Mouse (Mus musculus): ENCODE results near the gene Rnase10. TPM values are rescaled to one million over a fixed set of nuclear protein-coding genes. Genes with fewer than 3 reads are reported as not detected.

Gene Rnase10
- polyA plus RNA-seq, 1 experiment, result 0.10 TPM

GRCm38 (mm10) chr14:50987668-50988067 lies 19.9 kb upstream of the Rnase10 start:
- Histone ChIP-seq H3K27me3 (ENCODE audit: control insufficient read depth, insufficient read depth, insufficient read length) (no peaks in the 10 kb centered on the region), H3K4me2 (ENCODE audit: low read depth) (no peak overlapping the region), H3ac (ENCODE audit: control insufficient read depth, insufficient read length) (no peak overlapping the region), H3K4me3 (no peak overlapping the region), H3K36me3 (ENCODE audit: control insufficient read depth, insufficient read depth) (no peaks in the 10 kb centered on the region), H3K79me2 (ENCODE audit: control insufficient read depth, insufficient read depth) (no peaks in the 10 kb centered on the region)
- no peak for TF ChIP-seq E2F4 (IDR thresholded peaks at IDR 0.05; ENCODE audit: insufficient read depth)
- no peak for TF ChIP-seq MYOG (IDR thresholded peaks at IDR 0.05; ENCODE audit: control insufficient read depth in 1 of 3, insufficient read depth in 1 of 3, insufficient read length in 2 of 3, low read depth in 2 of 3)
- TF ChIP-seq USF1 (IDR thresholded peaks at IDR 0.05; ENCODE audit: low read depth), result no peak
- TF ChIP-seq REST (IDR thresholded peaks at IDR 0.05; ENCODE audit: insufficient read depth, insufficient read length), result no peak
- TF ChIP-seq POLR2AphosphoS2 (IDR thresholded peaks at IDR 0.05; ENCODE audit: insufficient read length, low read depth), result no peak
- TF ChIP-seq TCF3 (IDR thresholded peaks at IDR 0.05; ENCODE audit: insufficient read length, low read depth), result no peak

GRCm38 (mm10) chr14:50991037-50991436 lies 16.5 kb upstream of the Rnase10 start:
- Histone ChIP-seq H3K36me3 (ENCODE audit: control insufficient read depth, insufficient read depth) (no peaks in the 10 kb centered on the region), H3ac (ENCODE audit: control insufficient read depth, insufficient read length) (no peak overlapping the region), H3K79me2 (ENCODE audit: control insufficient read depth, insufficient read depth) (no peaks in the 10 kb centered on the region), H3K27me3 (ENCODE audit: control insufficient read depth, insufficient read depth, insufficient read length) (no peaks in the 10 kb centered on the region), H3K4me2 (ENCODE audit: low read depth) (no peak overlapping the region), H3K4me3 (no peak overlapping the region)
- TF ChIP-seq MYOD1 (IDR thresholded peaks at IDR 0.05; ENCODE audit: control insufficient read depth in 1 of 3, insufficient read length in 2 of 3, low read depth in 2 of 3) (no peak), REST (IDR thresholded peaks at IDR 0.05; ENCODE audit: insufficient read depth, insufficient read length) (no peak), MYOG (IDR thresholded peaks at IDR 0.05; ENCODE audit: control insufficient read depth in 1 of 3, insufficient read depth in 1 of 3, insufficient read length in 2 of 3, low read depth in 2 of 3) (no peak), TCF12 (IDR thresholded peaks at IDR 0.05; ENCODE audit: insufficient read depth, poor library complexity, severe bottlenecking) (no peak), E2F4 (IDR thresholded peaks at IDR 0.05; ENCODE audit: insufficient read depth) (no peak), TCF3 (IDR thresholded peaks at IDR 0.05; ENCODE audit: insufficient read length, low read depth) (no peak), POLR2A (IDR thresholded peaks at IDR 0.05; ENCODE audit: insufficient read length, low read depth) (no peak)

- Histone ChIP-seq H3K36me3 (ENCODE audit: control insufficient read depth, insufficient read depth) (no peaks in the 10 kb centered on the region), H3ac (ENCODE audit: control insufficient read depth, insufficient read length) (no peak overlapping the region), H3K79me2 (ENCODE audit: control insufficient read depth, insufficient read depth) (no peaks in the 10 kb centered on the region), H3K4me2 (ENCODE audit: low read depth) (no peak overlapping the region), H3K27me3 (ENCODE audit: control insufficient read depth, insufficient read depth, insufficient read length) (no peaks in the 10 kb centered on the region), H3K4me3 (no peak overlapping the region)
- TF ChIP-seq MYOG (IDR thresholded peaks at IDR 0.05; ENCODE audit: control insufficient read depth in 1 of 3, insufficient read depth in 1 of 3, insufficient read length in 2 of 3, low read depth in 2 of 3), result no peak
- no peak for TF ChIP-seq USF1 (IDR thresholded peaks at IDR 0.05; ENCODE audit: low read depth)
- TF ChIP-seq REST (IDR thresholded peaks at IDR 0.05; ENCODE audit: insufficient read depth, insufficient read length), result no peak
- TF ChIP-seq CEBPB (IDR thresholded peaks at IDR 0.05; ENCODE audit: insufficient read depth, poor library complexity, severe bottlenecking), result no peak
- TF ChIP-seq POLR2A (IDR thresholded peaks at IDR 0.05; ENCODE audit: insufficient read length, low read depth), result no peak
- no peak for TF ChIP-seq SRF (IDR thresholded peaks at IDR 0.05; ENCODE audit: control insufficient read depth, insufficient read length, low read depth)
- TF ChIP-seq MAX (IDR thresholded peaks at IDR 0.05; ENCODE audit: low read depth), result no peak
- TF ChIP-seq POLR2AphosphoS2 (IDR thresholded peaks at IDR 0.05; ENCODE audit: insufficient read length, low read depth), result no peak
These were observed 10.5 kb upstream of the Rnase10 start for GRCm38 (mm10) chr14:50997088-50997487.

- Histone ChIP-seq H3K36me3 (ENCODE audit: control insufficient read depth, insufficient read depth) (no peaks in the 10 kb centered on the region), H3ac (ENCODE audit: control insufficient read depth, insufficient read length) (no peak overlapping the region), H3K4me2 (ENCODE audit: low read depth) (no peak overlapping the region), H3K79me2 (ENCODE audit: control insufficient read depth, insufficient read depth) (no peaks in the 10 kb centered on the region), H3K27me3 (ENCODE audit: control insufficient read depth, insufficient read depth, insufficient read length) (no peaks in the 10 kb centered on the region), H3K4me3 (no peak overlapping the region)
- no peak for TF ChIP-seq TCF12 (IDR thresholded peaks at IDR 0.05; ENCODE audit: insufficient read depth, poor library complexity, severe bottlenecking)
- TF ChIP-seq MAX (IDR thresholded peaks at IDR 0.05; ENCODE audit: low read depth), result no peak
- TF ChIP-seq POLR2AphosphoS2 (IDR thresholded peaks at IDR 0.05; ENCODE audit: insufficient read length, low read depth), result no peak
- TF ChIP-seq USF1 (IDR thresholded peaks at IDR 0.05; ENCODE audit: low read depth), result no peak
- TF ChIP-seq SRF (IDR thresholded peaks at IDR 0.05; ENCODE audit: control insufficient read depth, insufficient read length, low read depth), result no peak
- TF ChIP-seq POLR2A (IDR thresholded peaks at IDR 0.05; ENCODE audit: insufficient read length, low read depth), result no peak
- no peak for TF ChIP-seq MYOD1 (IDR thresholded peaks at IDR 0.05; ENCODE audit: control insufficient read depth in 1 of 3, insufficient read length in 2 of 3, low read depth in 2 of 3)
- no peak for TF ChIP-seq MYOG (IDR thresholded peaks at IDR 0.05; ENCODE audit: control insufficient read depth in 1 of 3, insufficient read depth in 1 of 3, insufficient read length in 2 of 3, low read depth in 2 of 3)
- TF ChIP-seq CEBPB (IDR thresholded peaks at IDR 0.05; ENCODE audit: insufficient read depth, poor library complexity, severe bottlenecking), result no peak
- TF ChIP-seq REST (IDR thresholded peaks at IDR 0.05; ENCODE audit: insufficient read depth, insufficient read length), result no peak
- TF ChIP-seq TCF3 (IDR thresholded peaks at IDR 0.05; ENCODE audit: insufficient read length, low read depth), result no peak
- no peak for TF ChIP-seq E2F4 (IDR thresholded peaks at IDR 0.05; ENCODE audit: insufficient read depth)
These were observed 9.4 kb upstream of the Rnase10 start for GRCm38 (mm10) chr14:50997999-50998666.

Data from myocyte (in vitro differentiated cells).